Mouse (Mus musculus) kidney, postnatal 0 days (tissue): ENCODE data around the gene Shf. TPM values are rescaled to one million over a fixed set of nuclear protein-coding genes. Genes with fewer than 3 reads are reported as not detected.

ENCODE experiments used
- ATAC-seq: fragments of 200-750 bp; cut with Nextera tagmentation; replicated peaks from 2 replicates; pipeline ENCODE4 v1.8.0; 2017; ENCODE audit warnings: low read depth, moderate number of reproducible peaks, moderate TSS enrichment, moderate library complexity; ENCODE audit not compliant: low FRiP score
- DNase-seq: peaks from one replicate; pipeline ENCODE4 v3.0.0-alpha.2; 2016; ENCODE audit warnings: low spot score
- H3K27ac ChIP-seq: fragments of 300-500 bp; sonication (generic); 2 replicates; pipeline ENCODE4 v1.5.1; 2014; ENCODE audit warnings: mild to moderate bottlenecking
- H3K27me3 ChIP-seq: fragments of 300-500 bp; sonication (generic); 2 replicates; pipeline ENCODE4 v1.6.1; 2014; ENCODE audit warnings: low read length, mixed read lengths; ENCODE audit not compliant: insufficient read depth
- H3K36me3 ChIP-seq: fragments of 300-500 bp; sonication (generic); 2 replicates; pipeline ENCODE4 v1.6.1; 2014; ENCODE audit warnings: low read length, mixed read lengths; ENCODE audit not compliant: insufficient read depth
- H3K4me1 ChIP-seq: fragments of 300-500 bp; sonication (generic); replicated peaks from 2 replicates; pipeline ENCODE4 v1.6.1; 2014; ENCODE audit warnings: antibody characterized with exemption, low read length, mixed read lengths; ENCODE audit not compliant: insufficient read depth
- H3K4me2 ChIP-seq: fragments of 300-500 bp; sonication (generic); 2 replicates; pipeline ENCODE4 v1.6.1; 2014; ENCODE audit warnings: mild to moderate bottlenecking, low read length, moderate library complexity, mixed read lengths
- H3K4me3 ChIP-seq: fragments of 300-500 bp; sonication (generic); replicated peaks from 2 replicates; pipeline ENCODE4 v1.5.1; 2014; ENCODE audit warnings: low read depth, low read length
- H3K9ac ChIP-seq: fragments of 300-500 bp; sonication (generic); 2 replicates; pipeline ENCODE4 v1.6.1; 2014; ENCODE audit warnings: low read depth, low read length
- H3K9me3 ChIP-seq: fragments of 300-500 bp; sonication (generic); replicated peaks from 2 replicates; pipeline ENCODE4 v1.6.1; 2016; ENCODE audit warnings: low read length, inconsistent platforms, mixed read lengths
- CTCF ChIP-seq: IDR thresholded peaks from 2 replicates; pipeline ENCODE4 v1.5.1; 2016; ENCODE audit warnings: antibody characterized with exemption, low read depth, mild to moderate bottlenecking, moderate library complexity
- WGBS: fragments of 180-500 bp; shearing (Covaris S2); extraction: QIAGEN DNeasy Blood & Tissue Kit; methylation state at CpG from one replicate; pipeline ENCODE4 v1.1.7; 2014; 5-methylcytosine and 5-hydroxymethylcytosine counted together
- polyA plus RNA-seq: library from polyadenylated mRNA; unstranded; fragments of >200 nt; fragmentation: Nextera tagmentation; extraction: Ambion mirVana; gene quantifications from 2 replicates; pipeline ENCODE4 v1.2.1, GENCODE M21; 2015

Shf gene
- polyA plus RNA-seq, 1 experiment from 2014 or later: 2.3 TPM

DNA sequence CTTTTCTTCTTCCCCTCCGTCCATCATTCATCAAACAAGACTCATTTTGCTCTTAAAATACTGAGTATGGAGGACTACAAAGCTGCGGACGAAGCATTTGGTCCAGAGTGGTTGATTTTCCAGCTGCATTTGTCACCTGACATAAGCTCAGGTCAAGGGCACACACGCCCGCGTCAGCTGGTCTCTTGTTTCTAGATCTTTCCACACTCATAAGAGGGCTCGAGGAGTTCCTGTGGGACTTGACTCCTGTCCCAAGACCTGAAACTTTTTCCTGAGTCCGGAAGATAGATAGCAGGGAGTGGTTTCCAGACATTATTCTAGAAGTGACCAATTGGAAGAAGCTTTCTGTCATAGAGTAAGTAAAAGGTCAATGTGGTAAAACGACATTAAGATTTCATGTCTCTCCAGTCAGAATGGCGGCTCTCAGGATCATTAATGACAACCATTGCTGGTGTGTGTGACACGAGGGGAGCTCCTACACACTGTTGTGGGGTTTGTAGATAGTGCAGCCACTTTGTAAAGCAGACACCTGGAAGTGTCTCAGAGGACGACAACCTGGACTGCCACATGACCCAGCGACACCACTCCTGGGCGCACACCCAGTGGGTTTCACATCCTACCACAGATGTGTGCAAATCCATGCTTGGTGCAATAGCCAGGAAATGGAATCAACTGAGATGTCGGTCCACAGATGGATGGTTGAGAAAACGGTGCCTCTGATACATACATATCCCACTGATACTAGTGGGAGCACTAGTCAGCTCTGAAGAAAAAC, 12.6 kb upstream of the Shf start:
- no peak overlapping the region for H3K4me2 ChIP-seq
- no peak for TF ChIP-seq CTCF
- ATAC-seq (no peak), DNase-seq (peak; percentile 25)
- no peak overlapping the region for H3K4me3 ChIP-seq
- WGBS: 63% methylated on average over 16 of the region's 16 CpGs
- H3K9me3 ChIP-seq: no peaks in the 10 kb centered on the region
- no peaks in the 10 kb centered on the region for H3K4me1 ChIP-seq
- no peaks in the 10 kb centered on the region for H3K27me3 ChIP-seq
- H3K36me3 ChIP-seq: no peaks in the 10 kb centered on the region
- H3K9ac ChIP-seq: no peak overlapping the region
- no peak overlapping the region for H3K27ac ChIP-seq

DNA sequence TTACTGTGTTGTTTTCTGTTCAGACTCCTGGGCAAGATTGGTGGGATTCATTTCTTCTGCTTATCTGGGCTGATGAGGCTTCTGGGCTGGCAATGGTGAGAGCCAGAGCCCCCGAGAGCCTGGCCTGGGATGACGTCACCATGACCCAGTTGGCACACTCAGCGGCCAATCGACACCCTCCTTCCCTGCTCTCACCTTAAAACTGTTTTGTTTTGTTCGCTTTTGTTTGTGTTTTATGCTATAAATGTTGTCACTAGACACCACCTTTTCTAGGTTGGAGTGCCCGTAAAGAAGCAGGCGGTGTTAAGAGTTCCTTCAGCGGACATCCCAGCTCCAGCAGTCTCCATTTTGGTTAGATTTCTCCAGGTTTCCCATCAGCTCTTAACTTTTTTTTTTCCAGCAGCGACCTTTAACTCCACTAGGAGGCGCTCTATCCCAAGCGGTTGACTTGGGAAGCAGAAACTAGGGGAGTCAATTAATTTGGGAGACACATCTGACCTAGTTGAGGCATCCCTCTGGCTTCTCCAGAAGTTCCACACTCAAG, 11.9 kb upstream of the Shf start:
- Histone ChIP-seq H3K4me2 (peak overlapping the region; percentile 48), H3K9ac (no peak overlapping the region), H3K27ac (no peak overlapping the region), H3K9me3 (no peaks in the 10 kb centered on the region), H3K4me1 (no peaks in the 10 kb centered on the region), H3K36me3 (no peaks in the 10 kb centered on the region), H3K27me3 (no peaks in the 10 kb centered on the region), H3K4me3 (peak overlapping the region; percentile 18; the same call in 1 of the 2 replicates)
- ATAC-seq (no peak), DNase-seq (peak; percentile 89)
- 13% methylated on average over 11 of the region's 11 CpGs for WGBS
- TF ChIP-seq CTCF: peak; percentile 84

DNA sequence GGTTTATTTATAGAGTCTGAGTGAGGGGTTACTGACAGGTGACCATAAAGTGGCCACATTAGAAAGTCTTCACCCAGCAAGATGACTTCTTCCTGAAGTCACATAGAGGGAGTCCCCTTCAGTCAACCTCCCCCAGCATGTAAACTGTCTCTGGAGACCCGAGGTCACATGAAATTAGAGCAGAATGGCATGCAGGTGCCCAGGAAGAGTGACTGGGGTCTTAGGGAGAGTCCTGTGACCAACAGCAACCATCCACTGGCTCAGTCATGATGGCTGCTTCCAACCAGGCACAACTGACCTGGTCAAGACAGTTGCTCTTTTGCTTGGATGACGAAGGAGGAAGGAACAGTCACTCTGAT, 10.3 kb upstream of the Shf start:
- no peak overlapping the region for H3K9ac ChIP-seq
- H3K27ac ChIP-seq: no peak overlapping the region
- ATAC-seq (no peak), DNase-seq (no peak)
- no peaks in the 10 kb centered on the region for H3K27me3 ChIP-seq
- WGBS: 38% methylated on average over 2 of the region's 2 CpGs
- no peaks in the 10 kb centered on the region for H3K9me3 ChIP-seq
- H3K4me3 ChIP-seq: no peak overlapping the region
- no peaks in the 10 kb centered on the region for H3K36me3 ChIP-seq
- H3K4me1 ChIP-seq: 0 out of 2 replicates have a peak, but pooled peaks cover 5% of the 10 kb centered on the region
- no peak overlapping the region for H3K4me2 ChIP-seq
- TF ChIP-seq CTCF: no peak

DNA sequence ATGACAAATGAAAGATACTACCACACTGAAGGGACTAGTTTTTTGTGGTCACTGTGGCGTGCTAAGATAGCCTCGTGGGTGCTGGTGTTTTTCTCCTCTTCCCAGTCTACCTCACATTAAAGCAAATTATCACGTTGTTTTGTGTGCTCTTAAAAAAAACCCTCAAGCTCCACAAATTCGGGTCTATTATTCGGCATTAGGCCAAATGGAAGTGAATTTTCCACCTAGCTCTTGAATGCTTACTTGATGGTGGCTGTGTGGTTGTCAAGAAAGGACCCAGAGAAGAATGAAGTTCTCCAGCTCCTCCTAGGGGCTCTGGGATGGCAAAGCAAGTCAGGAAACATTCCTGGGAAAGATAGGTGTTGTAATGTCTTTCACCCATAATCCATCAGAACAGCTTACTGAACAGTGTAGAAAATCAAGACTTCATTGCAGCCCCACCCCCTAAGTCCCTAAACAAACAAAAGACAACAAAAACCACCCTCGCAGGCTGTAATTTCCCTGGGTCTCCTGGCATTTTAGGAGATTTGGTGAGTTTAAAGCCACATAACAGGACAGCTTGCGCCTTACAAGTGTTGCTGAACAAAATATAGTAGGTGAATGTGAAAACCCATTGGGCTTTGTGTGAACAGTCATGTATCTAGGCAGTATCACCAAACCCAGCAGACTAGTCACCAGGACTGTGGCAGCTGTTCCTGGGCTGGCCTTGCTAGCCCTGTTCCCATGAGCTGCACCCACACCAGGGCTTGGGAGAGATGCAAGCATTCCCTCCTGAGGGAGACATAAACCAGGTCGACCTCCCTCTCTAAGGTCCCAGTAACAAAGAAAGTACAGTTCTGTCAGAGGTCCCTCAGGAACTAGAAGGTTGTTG, 9.7 kb upstream of the Shf start:
- H3K4me1 ChIP-seq: 0 out of 2 replicates have a peak, but pooled peaks cover 5% of the 10 kb centered on the region
- peak; percentile 90 for DNase-seq
- 17% methylated on average over 8 of the region's 8 CpGs for WGBS
- ATAC-seq: no peak
- H3K4me3 ChIP-seq: peak overlapping the region; percentile 48; the same call in 1 of the 2 replicates
- peak overlapping the region; percentile 49 for H3K4me2 ChIP-seq
- H3K27ac ChIP-seq: no peak overlapping the region; the same call in 1 of the 2 replicates
- H3K9me3 ChIP-seq: no peaks in the 10 kb centered on the region
- no peaks in the 10 kb centered on the region for H3K27me3 ChIP-seq
- no peaks in the 10 kb centered on the region for H3K36me3 ChIP-seq
- no peak overlapping the region for H3K9ac ChIP-seq
- TF ChIP-seq CTCF: peak; percentile 73

DNA sequence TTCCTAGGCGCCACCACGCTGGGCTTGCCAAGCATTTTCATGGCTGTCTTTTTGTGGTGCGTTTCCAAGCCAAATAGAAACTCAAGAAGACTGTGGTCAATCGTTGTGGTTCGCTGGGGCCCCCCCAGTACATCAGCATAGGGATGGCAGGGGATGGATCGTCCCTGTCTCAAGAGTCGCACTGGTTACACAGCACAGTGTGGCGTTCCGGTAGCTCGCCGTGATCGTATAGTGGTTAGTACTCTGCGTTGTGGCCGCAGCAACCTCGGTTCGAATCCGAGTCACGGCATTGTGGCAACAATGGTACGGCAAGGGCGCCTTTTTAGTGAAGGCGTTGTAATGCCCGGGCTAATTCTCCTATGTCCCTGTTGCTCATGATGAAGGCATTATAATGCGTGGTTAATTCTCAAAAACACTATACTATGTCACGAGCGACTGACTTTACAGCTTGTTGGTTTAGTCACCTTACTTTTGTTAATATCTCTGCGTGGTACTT, 8.8 kb upstream of the Shf start:
- Histone ChIP-seq H3K4me2 (peak overlapping the region; percentile 49), H3K4me1 (0 out of 2 replicates have a peak, but pooled peaks cover 5% of the 10 kb centered on the region), H3K4me3 (peak overlapping the region; percentile 48), H3K27me3 (no peaks in the 10 kb centered on the region), H3K9ac (peak overlapping the region; percentile 62), H3K9me3 (no peaks in the 10 kb centered on the region), H3K27ac (peak overlapping the region; percentile 75), H3K36me3 (no peaks in the 10 kb centered on the region)
- peak; percentile 68 for DNase-seq
- ATAC-seq: peak; percentile 84
- WGBS: under 1% methylated on average over 26 of the region's 26 CpGs
- no peak for TF ChIP-seq CTCF

DNA sequence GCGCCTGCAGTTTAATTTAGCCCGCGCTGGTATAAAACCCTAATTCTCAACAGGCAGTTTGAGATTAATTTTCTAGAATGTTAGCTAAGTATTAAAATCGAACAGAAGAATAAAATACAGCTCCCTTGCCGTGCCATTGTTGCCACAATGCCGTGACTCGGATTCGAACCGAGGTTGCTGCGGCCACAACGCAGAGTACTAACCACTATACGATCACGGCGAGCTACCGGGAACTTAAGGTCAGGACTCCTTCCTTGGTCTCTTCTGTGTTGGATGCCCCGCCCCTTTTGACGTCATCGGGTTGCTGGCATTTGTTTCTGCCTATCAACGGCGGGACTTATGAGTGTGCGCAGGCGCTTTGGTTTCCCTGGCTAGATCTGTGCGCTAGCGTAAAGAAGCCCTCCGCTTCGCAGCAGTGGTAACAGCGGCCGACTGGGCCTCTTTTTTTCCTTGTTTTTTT, 8.3 kb upstream of the Shf start:
- TF ChIP-seq CTCF: no peak
- under 1% methylated on average over 28 of the region's 28 CpGs for WGBS

More for the DNA sequence above, 8.3 kb upstream of the Shf start:
- H3K27me3 ChIP-seq: no peaks in the 10 kb centered on the region
- 0 out of 2 replicates have a peak, but pooled peaks cover 5% of the 10 kb centered on the region for H3K4me1 ChIP-seq
- peak overlapping the region; percentile 75 for H3K27ac ChIP-seq
- ATAC-seq: peak; percentile 87
- H3K4me3 ChIP-seq: peak overlapping the region; percentile 48
- DNase-seq: peak; percentile 97
- H3K36me3 ChIP-seq: no peaks in the 10 kb centered on the region
- H3K4me2 ChIP-seq: peak overlapping the region; percentile 51
- no peaks in the 10 kb centered on the region for H3K9me3 ChIP-seq
- H3K9ac ChIP-seq: peak overlapping the region; percentile 62; the same call in 1 of the 2 replicates
